Mouse (Mus musculus): ENCODE results near the gene Snx29.

DNA sequence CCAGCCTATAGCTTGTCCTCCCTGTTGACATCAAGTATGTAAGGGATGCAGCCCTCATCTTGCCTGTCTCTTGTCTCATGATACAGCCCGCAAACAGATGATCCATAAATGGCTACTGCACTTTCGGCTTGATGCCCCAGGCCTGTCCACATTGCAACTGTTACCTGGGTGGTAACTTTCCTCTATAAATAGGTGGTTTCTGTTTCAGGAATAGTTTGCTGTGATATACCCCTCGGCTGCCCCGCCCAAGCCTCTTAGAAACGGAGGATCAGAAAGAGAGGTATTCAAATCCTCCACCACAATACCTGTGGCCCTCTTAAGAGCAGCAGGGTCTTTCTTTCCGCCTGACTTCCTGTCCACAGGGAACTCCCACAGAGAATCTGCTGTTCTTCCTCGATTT lies 9.2 kb upstream of the Snx29 start, which contains the start of gene Tnfrsf17:
- TF ChIP-seq POLR2A (IDR thresholded peaks at IDR 0.05; ENCODE audit: borderline replicate concordance, control insufficient read depth, low read depth, low read length) (no peak), CTCF (IDR thresholded peaks at IDR 0.05; ENCODE audit: control insufficient read depth, insufficient read depth, low read length) (no peak)
